9 mouse cellular contexts compared by ENCODE assay signal in the genomic region with DNA sequence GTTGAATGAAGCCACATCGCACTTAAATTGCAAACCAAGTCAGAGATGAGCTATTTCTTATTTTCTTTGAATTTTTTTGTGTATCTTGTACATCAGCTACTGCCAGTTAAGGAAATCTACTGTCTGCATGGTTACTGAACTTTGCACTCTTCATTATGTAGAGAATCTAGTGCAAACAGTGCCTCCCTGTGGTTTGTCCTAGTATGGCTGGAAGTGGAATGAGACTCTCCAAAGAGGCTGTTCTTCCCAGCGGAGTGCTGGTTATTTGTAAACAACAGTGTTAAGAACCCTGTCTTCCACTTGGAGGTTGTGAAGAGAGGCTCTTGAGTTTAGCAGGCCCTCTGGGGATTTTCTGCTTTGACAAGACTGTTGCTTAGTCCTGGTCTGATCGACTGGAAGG. TPM values are rescaled to one million over a fixed set of nuclear protein-coding genes. Genes with fewer than 3 reads are reported as not detected.
DNase-seq lines count a peak whose midpoint lies in the region; ATAC-seq and TF ChIP-seq lines count a peak whose summit lies in the region.
"Had no signal": no experiment of that assay in that cellular context is flagged by ENCODE, and none has a peak within 500 bp of the region (broad histone marks: within the 10 kb centered on the region; RNA-seq: fewer than 3 reads in every experiment).

No protein-coding gene starts in this region.

- no peak overlapping the region for H3K4me3 ChIP-seq in thymus, adult 2 months (ENCODE audit: control insufficient read depth, insufficient read depth, low read length)
- H3K4me3 ChIP-seq in liver, postnatal 0 days (ENCODE audit: low read depth, low read length) = no peak overlapping the region
- H3K4me3 ChIP-seq: heart, embryonic 15.5 days had no signal

- TF ChIP-seq EP300 in liver, postnatal 0 days (IDR thresholded peaks at IDR 0.05; ENCODE audit: low read depth) = no peak

- TF ChIP-seq POLR2A in thymus, adult 2 months (IDR thresholded peaks at IDR 0.05; ENCODE audit: control insufficient read depth, extremely low read depth, insufficient read depth, low read length, poor library complexity) = no peak

- no peak for DNase-seq in frontal cortex, postnatal 25 days (ENCODE audit: low spot score in 2 of 2)
- DNase-seq in thymus, adult 2 months = peak; percentile 27
- DNase-seq in thymus, adult 18-20 months = no peak
- peak; percentile 82 for DNase-seq in embryo, embryonic 10 days (ENCODE audit: low spot score)
- peak; percentile 61 for DNase-seq in liver, postnatal 0 days
- peak; percentile 70 for DNase-seq in retina, postnatal 1 day

- H3K9me3 ChIP-seq in liver, postnatal 0 days (ENCODE audit: low read length) = no peaks in the 10 kb centered on the region
- H3K9me3 ChIP-seq: heart, embryonic 15.5 days had no signal

- no peaks in the 10 kb centered on the region for H3K27me3 ChIP-seq in thymus, adult 2 months (ENCODE audit: control insufficient read depth, insufficient read depth, low read length)
- no peaks in the 10 kb centered on the region for H3K27me3 ChIP-seq in liver, postnatal 0 days (ENCODE audit: insufficient read depth, low read length)
- H3K27me3 ChIP-seq: heart, embryonic 15.5 days had no signal

- H3K4me2 ChIP-seq in liver, postnatal 0 days (ENCODE audit: low read depth, low read length) = no peak overlapping the region
- H3K4me2 ChIP-seq: heart, embryonic 15.5 days had no signal

- H3K9ac ChIP-seq in liver, postnatal 0 days (replicated peaks) = no peak overlapping the region
- H3K9ac ChIP-seq: heart, embryonic 15.5 days had no signal

- peak; percentile 85 for ATAC-seq in frontal cortex, adult (ENCODE audit: low TSS enrichment)
- ATAC-seq in inflammation-experienced regulatory T-cells, adult 6 months = peak; percentile 73
- ATAC-seq in liver, postnatal 0 days = peak; percentile 44

- WGBS in thymus, adult 2 months = 60% methylated on average over 3 of the region's 3 CpGs
- WGBS in liver, postnatal 0 days (ENCODE audit: insufficient replicate concordance) = 40% methylated on average over 3 of the region's 3 CpGs

- H3K36me3 ChIP-seq in thymus, adult 2 months (ENCODE audit: control insufficient read depth, insufficient read depth, low read length) = no peaks in the 10 kb centered on the region
- no peaks in the 10 kb centered on the region for H3K36me3 ChIP-seq in liver, postnatal 0 days (replicated peaks; ENCODE audit: insufficient read depth, low read length)
- H3K36me3 ChIP-seq: heart, embryonic 15.5 days had no signal

- no peak overlapping the region for H3K27ac ChIP-seq in thymus, adult 2 months (ENCODE audit: control insufficient read depth, insufficient read depth, low read length)
- no peak overlapping the region for H3K27ac ChIP-seq in liver, postnatal 0 days (ENCODE audit: low read depth)
- H3K27ac ChIP-seq: heart, embryonic 15.5 days had no signal

- TF ChIP-seq CTCF in thymus, adult 2 months (IDR thresholded peaks at IDR 0.05; ENCODE audit: borderline replicate concordance, control insufficient read depth, extremely low read depth, insufficient read depth, low read length, poor library complexity) = no peak
- peak; percentile 78 for TF ChIP-seq CTCF in liver, postnatal 0 days (IDR thresholded peaks at IDR 0.05; ENCODE audit: low read depth)

- no peaks in the 10 kb centered on the region for H3K4me1 ChIP-seq in thymus, adult 2 months (replicated peaks; ENCODE audit: control insufficient read depth, insufficient read depth, low read length)
- H3K4me1 ChIP-seq in liver, postnatal 0 days (ENCODE audit: insufficient read depth) = no peaks in the 10 kb centered on the region
- H3K4me1 ChIP-seq: heart, embryonic 15.5 days had no signal

RNA-seq across cellular contexts. Expression of gene Cetn3, which starts 22.5 kb away (rescaled TPM):
- 3.4 and 3.6 TPM in 2 replicates for polyA plus RNA-seq in thymus, adult 2 months (2012; rRNA removed)
- polyA plus RNA-seq in inflammation-experienced regulatory T-cells, adult 6 months (2017; shearing (Covaris generic)) = 100 to 1,000 TPM; 171 to 196 (median 176) TPM
- polyA plus RNA-seq in liver, postnatal 0 days (2015; fragmentation: Nextera tagmentation; extraction: Ambion mirVana) = 86.1 and 101 TPM in 2 replicates

RNA-seq across cellular contexts. Expression of gene Mblac2, which starts 49.2 kb away (rescaled TPM):
- polyA plus RNA-seq in thymus, adult 2 months (2012; rRNA removed) = 3.8 and 4.2 TPM in 2 replicates
- polyA plus RNA-seq in inflammation-experienced regulatory T-cells, adult 6 months (2017; shearing (Covaris generic)) = 10 to 100 TPM in 2 of 3 experiments, 1 to 10 TPM in 1; 5.2 to 15.0 (median 14.6) TPM
- polyA plus RNA-seq in liver, postnatal 0 days (2015; fragmentation: Nextera tagmentation; extraction: Ambion mirVana) = 3.1 and 4.3 TPM in 2 replicates

RNA-seq across cellular contexts. Expression of gene Polr3g, which starts 49.6 kb away (rescaled TPM):
- 6.3 and 6.7 TPM in 2 replicates for polyA plus RNA-seq in thymus, adult 2 months (2012; rRNA removed)
- polyA plus RNA-seq in inflammation-experienced regulatory T-cells, adult 6 months (2017; shearing (Covaris generic)) = 1 to 10 TPM; 8.5 to 9.9 (median 9.3) TPM
- polyA plus RNA-seq in liver, postnatal 0 days (2015; fragmentation: Nextera tagmentation; extraction: Ambion mirVana) = 6.2 and 6.6 TPM in 2 replicates

Comparison
In these comparisons a context has a peak if more than half of its experiments do, and no peak if none do; other contexts are left out.
1. DNase-seq: peak in thymus, adult 2 months (single experiment), embryo, embryonic 10 days (single experiment), liver, postnatal 0 days (single experiment) and retina, postnatal 1 day (single experiment); none in frontal cortex, postnatal 25 days (0 of 2) and thymus, adult 18-20 months (0 of 2).
2. RNA of gene Cetn3, which starts 22.5 kb away (polyA plus RNA-seq): 171 to 196 TPM in inflammation-experienced regulatory T-cells, adult 6 months and 86.1 to 101 TPM in liver, postnatal 0 days; 3.4 to 3.6 TPM in thymus, adult 2 months; every median in the first group is over 10 times any median in the second.
3. Peak in every context shown above with its lines, with median percentiles within 50 percentile points of each other: ATAC-seq.